Mouse (Mus musculus) spleen, postnatal 14 days (tissue): Measurements from ENCODE around the gene Fbxw8.

ENCODE experiments used
- DNase-seq, 2 experiments: peaks; one replicate each; pipeline ENCODE4 v3.0.0; 2021 to 2022; ENCODE audit warnings: low spot score in 2 of 2

Fbxw8 gene

DNA sequence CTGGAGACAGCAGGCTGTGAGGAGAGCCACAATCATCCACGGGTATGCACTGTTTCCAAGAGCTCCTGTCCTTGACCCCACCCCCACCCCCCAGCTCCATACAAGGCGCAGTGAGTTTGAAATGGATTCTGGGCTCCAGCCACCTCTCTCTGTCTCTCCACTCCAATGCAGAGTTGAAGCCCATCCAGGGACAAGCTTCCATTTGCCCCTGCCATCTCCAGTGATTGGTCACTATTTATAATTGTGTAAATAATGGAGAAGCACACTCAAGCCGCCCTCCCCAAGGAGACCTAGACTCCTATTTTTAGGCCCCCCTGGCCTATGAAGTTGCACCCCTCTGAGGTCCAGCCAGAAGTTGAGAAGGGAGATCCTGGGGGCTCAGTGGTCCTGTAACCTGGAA is 132.2 kb downstream of the Fbxw8 start:
- DNase-seq, result no peak

DNA sequence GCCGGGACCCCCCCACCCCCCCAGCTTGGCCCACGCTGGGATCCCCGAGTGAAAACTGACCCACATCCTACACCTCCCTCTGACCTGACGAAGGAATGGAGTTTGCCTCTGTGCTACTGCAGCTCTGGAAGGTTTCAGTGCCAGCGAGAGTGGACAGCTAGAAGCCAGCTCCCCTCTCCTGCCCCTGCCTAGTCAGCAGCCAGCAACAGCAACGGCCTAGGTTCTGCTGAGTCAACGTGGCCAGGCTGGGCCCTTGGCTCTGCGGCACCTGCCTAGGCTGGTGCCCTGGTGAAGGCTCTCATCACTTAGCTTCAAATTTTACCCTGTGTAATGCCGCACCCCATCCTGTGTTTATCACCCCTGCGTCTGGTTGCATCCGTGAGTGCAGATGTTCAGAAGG is 135.4 kb downstream of the Fbxw8 start:
- DNase-seq, result no peak

DNA sequence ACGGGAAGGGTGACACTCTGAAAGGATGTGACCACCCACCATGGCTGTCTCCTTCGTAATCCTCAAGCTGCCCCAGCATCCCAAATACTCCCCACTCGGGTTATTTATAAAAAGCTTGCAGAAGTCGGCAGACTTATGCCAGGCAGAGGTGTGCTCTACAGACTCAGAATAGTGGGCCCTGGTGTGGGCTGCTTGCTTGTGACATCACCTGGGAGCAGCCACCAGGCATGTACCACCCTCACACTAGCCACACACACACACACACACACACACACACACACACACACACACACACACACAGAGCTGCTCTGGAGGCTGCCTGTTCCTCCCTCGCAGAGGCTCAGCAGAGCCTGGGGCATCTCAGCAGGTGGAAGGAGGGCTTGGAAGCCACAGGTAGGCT is 137.7 kb downstream of the Fbxw8 start:
- DNase-seq, result no peak

DNA sequence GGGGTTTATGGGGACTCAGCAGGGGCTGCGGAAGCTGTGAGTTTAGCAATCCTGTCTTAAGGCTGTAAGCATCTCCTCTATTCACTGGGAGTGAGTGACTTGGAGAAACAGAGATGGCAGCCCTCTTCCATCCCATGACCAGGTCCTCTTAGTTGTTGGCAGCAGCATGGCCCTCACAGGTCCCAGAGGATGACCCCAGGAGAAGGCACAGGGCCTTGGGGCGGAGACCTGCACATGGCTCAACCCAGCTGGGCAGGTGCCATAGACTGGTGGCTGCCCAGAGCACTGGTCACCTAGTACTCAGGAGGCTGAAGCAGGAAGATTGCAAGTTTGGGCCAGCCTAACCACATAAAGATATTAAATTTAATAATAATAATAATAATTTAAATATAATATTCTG is 139.6 kb downstream of the Fbxw8 start:
- DNase-seq, result no peak

GRCm38 (mm10) chr5:118015028-118015427 is 140.2 kb downstream of the Fbxw8 start:
- DNase-seq, result no peak
